Mouse (Mus musculus) midbrain, embryonic 12.5 days (tissue): ENCODE data around the gene Pappa2. TPM values are rescaled to one million over a fixed set of nuclear protein-coding genes. Genes with fewer than 3 reads are reported as not detected.

Experiments used
- ATAC-seq: fragments of 200-750 bp; cut with Nextera tagmentation; 2 replicates; pipeline ENCODE4 v1.8.0; 2017; ENCODE audit warnings: low read depth, moderate TSS enrichment, moderate library complexity; ENCODE audit not compliant: low FRiP score
- H3K27ac ChIP-seq: fragments of 300-500 bp; sonication (generic); replicated peaks from 2 replicates; pipeline ENCODE4 v1.5.1; 2016; ENCODE audit warnings: mild to moderate bottlenecking
- H3K27me3 ChIP-seq: fragments of 300-500 bp; sonication (generic); 2 replicates; pipeline ENCODE4 v1.6.1; 2016; ENCODE audit warnings: mild to moderate bottlenecking
- H3K36me3 ChIP-seq: fragments of 300-500 bp; sonication (generic); 2 replicates; pipeline ENCODE4 v1.6.1; 2016
- H3K4me1 ChIP-seq: fragments of 300-500 bp; sonication (generic); 2 replicates; pipeline ENCODE4 v1.6.1; 2016
- H3K4me2 ChIP-seq: fragments of 300-500 bp; sonication (generic); replicated peaks from 2 replicates; pipeline ENCODE4 v1.6.1; 2016; ENCODE audit warnings: mild to moderate bottlenecking, moderate library complexity
- H3K4me3 ChIP-seq: fragments of 300-500 bp; sonication (generic); 2 replicates; pipeline ENCODE4 v1.5.1; 2016; ENCODE audit warnings: mild to moderate bottlenecking
- H3K9ac ChIP-seq: fragments of 300-500 bp; sonication (generic); replicated peaks from 2 replicates; pipeline ENCODE4 v1.6.1; 2016; ENCODE audit warnings: mild to moderate bottlenecking, moderate library complexity
- H3K9me3 ChIP-seq: fragments of 300-500 bp; sonication (generic); 2 replicates; pipeline ENCODE4 v1.6.1; 2016; ENCODE audit warnings: mild to moderate bottlenecking
- WGBS: fragments of 180-500 bp; shearing (Covaris S2); methylation state at CpG from one replicate; pipeline ENCODE4 v1.1.7; 2016; 5-methylcytosine and 5-hydroxymethylcytosine counted together
- polyA plus RNA-seq: library from polyadenylated mRNA; unstranded; fragments of >200 nt; fragmentation: Nextera tagmentation; extraction: Ambion mirVana; gene quantifications from 2 replicates; pipeline ENCODE4 v1.2.1, GENCODE M21; 2016

The Pappa2 gene
- 1.9 and 3.3 TPM in 2 replicates for polyA plus RNA-seq

DNA sequence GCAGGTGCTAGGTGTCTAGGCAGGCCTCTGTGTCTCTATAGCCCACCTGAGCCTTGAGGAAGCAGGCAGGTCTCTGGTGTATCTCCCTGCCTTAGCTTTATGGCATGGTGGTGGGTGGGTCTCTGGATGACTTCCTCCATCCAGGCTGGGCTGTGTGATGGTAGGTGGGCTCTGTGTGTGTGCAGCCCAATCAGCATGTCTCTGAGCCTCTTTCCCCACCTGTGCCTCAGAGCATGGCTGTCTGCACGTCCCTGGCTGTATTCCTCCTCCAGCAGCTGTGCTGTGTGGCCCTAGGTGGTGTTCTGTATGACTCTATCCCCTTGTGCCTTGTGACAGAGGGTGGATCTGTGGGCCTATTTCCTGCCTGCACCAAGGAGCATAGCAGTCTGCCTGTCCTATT, at the start of gene Pappa2:
Gene Pappa2 (minus strand): TSS at position 101 of the 400 bp plus-strand sequence.
- 38% methylated on average over 1 of the region's 1 CpGs for WGBS
- Histone ChIP-seq H3K27ac (no peak within 1 kb of the TSS), H3K9ac (no peak within 1 kb of the TSS), H3K4me1 (no peaks in the 10 kb centered on the region), H3K27me3 (no peaks in the 10 kb centered on the region), H3K9me3 (no peaks in the 10 kb centered on the region), H3K4me2 (no peak within 1 kb of the TSS), H3K4me3 (no peak within 1 kb of the TSS), H3K36me3 (no peaks in the 10 kb centered on the region)
- ATAC-seq, result no peak

DNA sequence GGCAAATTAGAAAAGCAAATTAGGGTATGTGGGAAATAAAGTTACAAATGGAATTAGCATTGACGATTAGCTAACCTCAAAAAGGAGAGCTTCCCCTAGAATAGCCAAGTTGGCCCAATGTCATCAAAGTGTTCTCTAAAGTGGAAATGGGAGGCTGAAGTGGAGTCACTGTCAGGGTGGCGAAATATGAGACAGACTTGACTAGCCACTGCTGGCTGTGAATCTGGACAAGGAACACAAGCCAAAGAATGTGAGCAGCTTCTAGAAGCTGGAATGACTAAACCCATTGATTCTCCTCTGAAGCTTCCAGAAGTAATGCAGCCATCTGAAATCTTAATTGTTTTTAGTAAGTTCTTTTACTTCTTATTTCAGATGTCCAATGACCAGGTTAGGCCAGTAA, 48.8 kb upstream of the Pappa2 start:
- WGBS, result 78% methylated on average over 2 of the region's 2 CpGs
- H3K9ac ChIP-seq, result no peak overlapping the region
- H3K4me1 ChIP-seq, result no peaks in the 10 kb centered on the region
- H3K4me2 ChIP-seq, result no peak overlapping the region
- no peak overlapping the region for H3K27ac ChIP-seq
- ATAC-seq, result no peak
- H3K27me3 ChIP-seq, result no peaks in the 10 kb centered on the region
- no peak overlapping the region for H3K4me3 ChIP-seq
- H3K36me3 ChIP-seq, result no peaks in the 10 kb centered on the region
- no peaks in the 10 kb centered on the region for H3K9me3 ChIP-seq

DNA sequence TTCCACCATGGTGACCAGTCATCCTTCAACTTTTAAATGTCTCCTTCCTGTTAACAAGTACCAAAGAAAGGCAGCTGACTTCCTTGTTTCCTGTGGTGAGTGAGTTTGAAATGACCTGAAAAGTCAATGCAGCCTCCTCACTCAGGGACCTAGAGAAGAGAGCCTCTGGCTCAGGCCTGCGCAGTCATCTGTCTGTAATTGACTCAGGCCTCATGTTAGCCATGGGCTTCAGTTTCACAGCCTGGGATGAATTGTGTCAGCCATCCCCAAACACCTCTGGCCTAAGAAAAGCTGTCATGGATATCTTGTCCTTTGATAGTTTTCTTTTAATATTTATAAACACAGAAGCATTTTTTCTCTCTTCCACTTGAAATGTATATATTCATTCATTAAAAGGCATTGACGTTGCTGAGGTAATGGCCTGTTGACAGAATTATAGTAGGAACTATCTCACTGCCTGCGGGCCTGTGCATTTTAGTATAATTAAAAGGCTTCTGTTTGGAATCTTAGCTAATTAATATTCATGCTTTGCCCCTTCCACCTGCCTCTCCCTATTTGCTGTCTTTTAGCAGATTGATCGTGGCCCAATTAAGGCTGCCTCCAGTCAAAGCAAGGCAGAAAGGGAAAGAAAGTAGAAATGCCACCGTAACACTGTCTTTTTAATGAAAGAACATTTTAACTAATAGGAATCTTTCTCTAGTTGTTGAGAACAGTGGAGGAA, 34.8 kb upstream of the Pappa2 start:
- Histone ChIP-seq H3K27me3 (no peaks in the 10 kb centered on the region), H3K9me3 (no peaks in the 10 kb centered on the region), H3K4me2 (no peak overlapping the region), H3K4me1 (no peaks in the 10 kb centered on the region; the same call in 1 of the 2 replicates), H3K9ac (no peak overlapping the region), H3K27ac (0 out of 2 replicates have a peak overlapping the region, but pooled peaks have one; percentile 30), H3K4me3 (no peak overlapping the region), H3K36me3 (no peaks in the 10 kb centered on the region)
- WGBS, result 58% methylated on average over 5 of the region's 5 CpGs
- peak; percentile 80 for ATAC-seq

DNA sequence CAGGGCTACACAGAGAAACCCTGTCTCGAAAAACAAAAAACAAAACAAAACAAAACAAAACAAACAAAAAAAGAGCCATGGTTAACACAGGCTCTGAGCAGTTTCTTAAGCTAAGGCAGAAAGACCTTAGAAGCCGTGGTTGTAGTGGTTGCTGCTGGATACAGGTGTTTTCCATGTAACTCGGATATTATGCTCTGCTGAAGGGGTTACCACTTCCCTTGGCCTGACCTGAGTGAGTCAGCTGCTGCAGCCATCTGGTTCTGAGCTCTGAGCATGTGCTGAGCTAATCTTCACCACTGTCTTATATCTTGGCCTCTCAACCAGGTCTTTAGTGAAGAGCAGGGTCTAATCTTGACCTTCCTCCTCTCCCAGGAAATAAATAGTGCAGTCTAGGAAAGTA, 6.8 kb upstream of the Pappa2 start:
- Histone ChIP-seq H3K9me3 (no peaks in the 10 kb centered on the region), H3K4me3 (no peak overlapping the region), H3K36me3 (no peaks in the 10 kb centered on the region), H3K27me3 (no peaks in the 10 kb centered on the region), H3K4me2 (no peak overlapping the region), H3K9ac (no peak overlapping the region), H3K4me1 (no peaks in the 10 kb centered on the region), H3K27ac (no peak overlapping the region)
- ATAC-seq, result no peak
- WGBS, result 91% methylated on average over 3 of the region's 3 CpGs

DNA sequence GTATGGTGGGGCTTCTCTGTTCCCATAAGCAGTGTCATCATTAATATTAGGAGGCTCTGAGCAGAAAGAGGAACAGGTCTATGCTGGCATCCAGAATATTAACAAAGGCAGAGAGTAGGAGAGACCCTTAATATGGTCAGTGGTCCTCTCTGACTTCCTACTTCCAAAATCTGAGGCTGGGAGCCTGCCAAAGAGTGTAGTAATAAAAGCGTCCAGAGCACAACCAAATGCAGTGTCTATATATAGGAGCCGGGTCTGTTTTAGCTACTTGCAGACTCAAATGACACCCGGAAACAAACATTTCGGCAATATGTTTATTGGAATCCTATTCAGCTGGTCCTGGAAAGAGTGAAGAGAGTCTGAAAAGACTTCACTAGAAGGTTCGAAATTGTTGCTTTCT, 17.9 kb downstream of the Pappa2 start:
- Histone ChIP-seq H3K27me3 (0 out of 2 replicates have a peak, but pooled peaks cover 4% of the 10 kb centered on the region), H3K9ac (no peak overlapping the region), H3K36me3 (no peaks in the 10 kb centered on the region), H3K4me1 (peaks cover 19% of the 10 kb centered on the region), H3K27ac (no peak overlapping the region), H3K9me3 (no peaks in the 10 kb centered on the region), H3K4me3 (no peak overlapping the region), H3K4me2 (no peak overlapping the region)
- 93% methylated on average over 5 of the region's 5 CpGs for WGBS
- ATAC-seq, result no peak

DNA sequence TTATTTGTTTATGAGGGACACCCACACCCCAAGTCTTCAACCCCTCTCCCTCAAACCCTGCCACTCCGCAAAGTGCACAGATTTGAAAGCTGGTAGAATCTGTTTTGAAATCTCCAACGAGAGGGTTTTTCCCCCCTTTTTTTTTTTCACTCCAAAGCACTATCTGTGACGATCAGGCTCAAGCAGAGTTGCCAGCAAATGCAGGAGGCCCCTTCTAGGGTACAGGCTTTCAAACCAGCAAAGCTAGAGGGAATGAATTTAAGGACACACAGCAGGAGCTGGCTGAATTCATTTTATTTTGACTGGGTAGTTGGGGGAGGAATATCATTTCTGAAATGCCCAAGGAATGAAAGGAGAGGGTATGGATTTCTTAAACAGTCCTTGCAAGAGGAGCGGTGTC, 19.3 kb downstream of the Pappa2 start:
- Histone ChIP-seq H3K4me2 (peak overlapping the region; percentile 39), H3K27ac (no peak overlapping the region)
- 28% methylated on average over 4 of the region's 4 CpGs for WGBS

DNA sequence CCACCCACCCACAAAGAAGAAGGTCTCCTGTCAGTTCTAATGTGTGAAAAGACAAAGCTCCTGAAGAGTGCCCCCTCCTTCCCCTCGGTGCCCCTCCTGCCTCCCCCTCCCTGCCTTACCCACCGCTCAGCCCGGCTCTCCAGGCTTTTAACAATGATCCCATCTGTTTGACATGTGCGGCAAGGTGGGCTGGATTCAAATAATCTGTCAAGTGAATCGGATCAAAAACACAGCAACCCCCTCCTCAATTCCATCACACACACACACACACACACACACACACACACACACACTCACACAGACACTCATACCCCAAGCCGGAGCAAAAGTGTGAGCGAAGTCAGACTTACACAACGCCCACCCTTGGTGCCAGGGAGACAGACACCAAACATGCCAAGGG, 19.7 kb downstream of the Pappa2 start:
- Histone ChIP-seq H3K27ac (no peak overlapping the region), H3K27me3 (0 out of 2 replicates have a peak, but pooled peaks cover 4% of the 10 kb centered on the region), H3K4me1 (peaks cover 19% of the 10 kb centered on the region), H3K36me3 (no peaks in the 10 kb centered on the region), H3K9me3 (no peaks in the 10 kb centered on the region), H3K9ac (no peak overlapping the region; the same call in 1 of the 2 replicates), H3K4me2 (peak overlapping the region; percentile 39), H3K4me3 (0 out of 2 replicates have a peak overlapping the region, but pooled peaks have one; percentile 13)
- WGBS, result 18% methylated on average over 8 of the region's 8 CpGs
- ATAC-seq, result peak; percentile 81

More for the DNA sequence above, 19.3 kb downstream of the Pappa2 start:
- H3K4me3 ChIP-seq, result no peak overlapping the region
- H3K9ac ChIP-seq, result no peak overlapping the region
- 0 out of 2 replicates have a peak, but pooled peaks cover 4% of the 10 kb centered on the region for H3K27me3 ChIP-seq
- H3K36me3 ChIP-seq, result no peaks in the 10 kb centered on the region
- no peaks in the 10 kb centered on the region for H3K9me3 ChIP-seq
- no peak for ATAC-seq
- H3K4me1 ChIP-seq, result peaks cover 19% of the 10 kb centered on the region

DNA sequence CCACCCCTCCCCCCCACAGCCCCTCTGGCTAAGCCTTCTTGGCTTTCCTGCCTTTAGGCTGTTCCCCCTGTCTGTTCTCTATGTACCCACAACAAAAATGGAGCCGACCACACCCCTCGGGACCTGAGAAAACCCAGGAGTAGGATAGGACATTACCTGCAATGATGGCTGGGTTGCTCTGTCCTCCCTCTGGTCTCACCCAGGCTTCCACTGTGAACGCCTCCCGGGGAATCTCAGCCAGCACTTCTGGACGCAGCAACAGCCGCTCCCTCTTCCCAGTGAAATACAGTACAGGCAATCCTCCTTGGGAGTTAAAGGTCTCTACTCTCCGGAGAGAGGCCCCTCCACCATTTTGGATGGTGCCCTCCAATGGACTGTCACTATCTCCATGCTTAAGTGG, 23.9 kb downstream of the Pappa2 start:
- no peak overlapping the region for H3K27ac ChIP-seq
- 0 out of 2 replicates have a peak, but pooled peaks cover 3% of the 10 kb centered on the region for H3K27me3 ChIP-seq
- H3K4me1 ChIP-seq, result peaks cover 16% of the 10 kb centered on the region
- no peak overlapping the region for H3K4me3 ChIP-seq
- no peak for ATAC-seq
- H3K36me3 ChIP-seq, result no peaks in the 10 kb centered on the region
- H3K4me2 ChIP-seq, result no peak overlapping the region
- H3K9ac ChIP-seq, result no peak overlapping the region
- no peaks in the 10 kb centered on the region for H3K9me3 ChIP-seq
- 92% methylated on average over 7 of the region's 7 CpGs for WGBS

DNA sequence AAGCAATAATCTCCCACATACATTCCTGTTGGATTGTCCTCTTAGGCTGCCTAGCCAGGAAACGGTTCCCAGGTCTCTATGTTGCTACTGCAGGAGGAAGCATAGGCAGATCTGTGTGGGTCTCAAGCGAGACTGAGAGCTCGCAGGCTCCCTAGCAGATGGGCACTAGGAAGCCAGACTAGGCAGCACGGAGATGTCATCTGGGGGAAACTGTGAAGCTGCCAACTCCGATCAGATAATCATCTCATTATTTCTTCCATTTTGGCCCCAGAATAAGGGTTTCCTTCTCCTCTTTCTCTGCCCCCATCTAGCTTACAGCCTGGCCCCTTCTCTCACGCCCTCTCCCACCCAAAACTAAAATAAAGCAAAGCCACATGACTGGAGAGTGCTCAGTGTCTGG, 25.5 kb downstream of the Pappa2 start:
- no peaks in the 10 kb centered on the region for H3K9me3 ChIP-seq
- ATAC-seq, result no peak
- H3K27ac ChIP-seq, result no peak overlapping the region
- H3K9ac ChIP-seq, result no peak overlapping the region
- H3K36me3 ChIP-seq, result no peaks in the 10 kb centered on the region
- H3K4me3 ChIP-seq, result no peak overlapping the region
- 0 out of 2 replicates have a peak, but pooled peaks cover 3% of the 10 kb centered on the region for H3K27me3 ChIP-seq
- WGBS, result 73% methylated on average over 6 of the region's 6 CpGs
- H3K4me1 ChIP-seq, result peaks cover under 1% of the 10 kb centered on the region; the same call in 1 of the 2 replicates
- no peak overlapping the region for H3K4me2 ChIP-seq

DNA sequence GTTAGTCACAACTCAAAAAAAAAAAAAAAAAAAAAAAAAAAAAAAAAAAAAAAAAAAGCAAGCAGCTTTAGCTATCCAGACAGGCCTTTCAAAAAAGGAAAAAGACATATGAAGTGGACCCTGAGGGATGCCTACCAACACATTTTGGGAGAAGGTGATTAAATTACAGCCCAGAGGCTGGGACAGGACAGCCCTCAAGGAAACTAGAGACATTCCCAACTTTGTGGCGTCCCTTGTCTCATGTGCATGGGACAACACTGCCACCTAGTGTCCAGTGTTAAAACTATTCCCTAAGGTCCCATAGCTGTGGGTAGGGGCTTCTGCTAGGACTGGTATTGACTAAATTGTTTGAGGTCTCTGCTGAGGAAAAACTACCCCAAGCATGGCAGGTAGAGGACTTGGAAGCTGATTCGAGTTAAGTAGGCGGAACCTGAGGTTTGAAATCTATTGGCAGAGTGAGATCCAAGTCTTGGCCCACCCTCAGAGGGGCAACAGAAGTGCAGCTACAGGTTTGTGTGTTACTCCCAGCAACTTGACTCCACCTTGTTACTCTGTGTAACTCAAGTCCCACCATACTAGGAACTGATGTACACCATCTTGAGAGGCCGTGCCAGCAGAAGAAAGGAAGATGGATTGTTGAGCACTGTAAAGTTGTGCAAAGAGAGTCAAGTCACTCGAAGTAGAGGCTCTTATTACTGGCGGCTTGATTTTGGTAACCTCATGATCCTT, 26.6 kb downstream of the Pappa2 start:
- no peaks in the 10 kb centered on the region for H3K9me3 ChIP-seq
- no peak overlapping the region for H3K4me2 ChIP-seq
- ATAC-seq, result peak; percentile 74
- no peaks in the 10 kb centered on the region for H3K4me1 ChIP-seq
- no peak overlapping the region for H3K4me3 ChIP-seq
- WGBS, result 46% methylated on average over 6 of the region's 6 CpGs
- no peaks in the 10 kb centered on the region for H3K36me3 ChIP-seq
- no peak overlapping the region for H3K9ac ChIP-seq
- 0 out of 2 replicates have a peak, but pooled peaks cover 3% of the 10 kb centered on the region for H3K27me3 ChIP-seq
- H3K27ac ChIP-seq, result no peak overlapping the region

DNA sequence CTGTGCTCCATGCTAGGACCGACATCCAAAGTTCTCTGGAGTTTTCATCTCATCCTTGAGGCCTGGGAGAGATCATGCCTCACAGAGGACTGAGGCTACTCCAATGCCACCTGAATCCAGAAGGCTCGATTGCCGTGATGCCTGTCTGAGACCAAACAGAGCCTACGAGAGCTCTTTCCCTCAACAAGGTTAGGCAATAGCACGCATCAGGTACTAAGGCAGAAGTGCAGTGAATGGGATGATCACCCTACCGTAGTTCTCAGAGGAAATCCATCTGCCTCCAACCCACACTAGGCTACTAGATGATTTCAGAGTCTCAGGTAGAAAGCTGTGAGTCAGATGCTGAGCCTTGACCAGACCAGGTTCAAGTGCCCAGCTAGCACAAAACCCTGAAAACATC, 31.2 kb downstream of the Pappa2 start:
- WGBS, result 90% methylated on average over 6 of the region's 6 CpGs
- H3K36me3 ChIP-seq, result no peaks in the 10 kb centered on the region
- no peak for ATAC-seq

More for the DNA sequence above, 31.2 kb downstream of the Pappa2 start:
- H3K9ac ChIP-seq, result no peak overlapping the region
- H3K4me2 ChIP-seq, result no peak overlapping the region
- H3K27ac ChIP-seq, result no peak overlapping the region
- H3K9me3 ChIP-seq, result no peaks in the 10 kb centered on the region
- no peaks in the 10 kb centered on the region for H3K4me1 ChIP-seq
- no peaks in the 10 kb centered on the region for H3K27me3 ChIP-seq
- H3K4me3 ChIP-seq, result no peak overlapping the region
